Mouse (Mus musculus) frontal cortex, postnatal 14 days (tissue): ENCODE measurements at regions not wholly inside any gene's neighbourhood (a gene's known extent, or its start where the extent isn't known, plus 50 kb on each side); places are given as distances from the start of the nearest gene placed in this dataset.

ENCODE experiments used
- DNase-seq, 2 experiments: peaks; one replicate each; pipeline ENCODE4 v3.0.0; 2022; ENCODE audit warnings: low spot score in 2 of 2

GRCm38 (mm10) chr7:59080109-59080508 is 148.4 kb upstream of the Ube3a start:
- DNase-seq, result peak in 1 of 2 experiments; percentile 8
